Mouse (Mus musculus) thymus, adult 2 months (tissue): ENCODE data around the gene Lrrn3. TPM values are rescaled to one million over a fixed set of nuclear protein-coding genes. Genes with fewer than 3 reads are reported as not detected.

Experiments
- DNase-seq: peaks from one replicate; pipeline ENCODE4 v3.0.0; 2021
- H3K27ac ChIP-seq: fragments of 200-500 bp; 2 replicates; pipeline ENCODE4 v1.5.1; 2012; ENCODE audit warnings: low read length, control low read depth; ENCODE audit not compliant: control insufficient read depth, insufficient read depth
- H3K27me3 ChIP-seq: fragments of 200-500 bp; 2 replicates; pipeline ENCODE4 v1.6.1; 2012; ENCODE audit warnings: mild to moderate bottlenecking, low read length, moderate library complexity, mixed read lengths; ENCODE audit not compliant: control insufficient read depth, insufficient read depth
- H3K36me3 ChIP-seq: fragments of 200-500 bp; 2 replicates; pipeline ENCODE4 v1.6.1; 2012; ENCODE audit warnings: mild to moderate bottlenecking, low read length, moderate library complexity; ENCODE audit not compliant: control insufficient read depth, insufficient read depth
- H3K4me1 ChIP-seq: fragments of 200-500 bp; replicated peaks from 2 replicates; pipeline ENCODE4 v1.6.1; 2012; ENCODE audit warnings: low read length; ENCODE audit not compliant: control insufficient read depth, insufficient read depth
- H3K4me3 ChIP-seq: fragments of 200-500 bp; 2 replicates; pipeline ENCODE4 v1.5.1; 2012; ENCODE audit warnings: mild to moderate bottlenecking, low read length, control low read depth, moderate library complexity; ENCODE audit not compliant: control insufficient read depth, insufficient read depth
- CTCF ChIP-seq: fragments of 200-500 bp; IDR thresholded peaks from 2 replicates; pipeline ENCODE4 v1.5.1; 2012; ENCODE audit warnings: mild to moderate bottlenecking, control low read depth, low read length, moderate library complexity, borderline replicate concordance; ENCODE audit not compliant: control insufficient read depth, poor library complexity, insufficient read depth; ENCODE audit errors: extremely low read depth
- POLR2A ChIP-seq: fragments of 200-500 bp; IDR thresholded peaks from 2 replicates; pipeline ENCODE4 v1.6.1; 2012; ENCODE audit warnings: mild to moderate bottlenecking, low read length, control low read depth, moderate library complexity; ENCODE audit not compliant: control insufficient read depth, poor library complexity, insufficient read depth; ENCODE audit errors: extremely low read depth
- WGBS: fragments of 180-500 bp; shearing (Covaris S2); methylation state at CpG from one replicate; pipeline ENCODE4 v1.1.7; 2018; 5-methylcytosine and 5-hydroxymethylcytosine counted together
- polyA plus RNA-seq: library from polyadenylated mRNA; depleted of rRNA; stranded (reverse); fragments of >200 nt; gene quantifications from 2 replicates; pipeline ENCODE4 v1.2.3, GENCODE M21; 2012

Lrrn3 gene
- polyA plus RNA-seq, 1 experiment = 0.26 TPM

GRCm38 (mm10) chr12:41436206-41436985 lies 49.8 kb downstream of the Lrrn3 start:
- Histone ChIP-seq H3K4me1 (no peaks in the 10 kb centered on the region), H3K36me3 (no peaks in the 10 kb centered on the region), H3K4me3 (no peak overlapping the region), H3K27ac (no peak overlapping the region), H3K27me3 (no peaks in the 10 kb centered on the region)
- no peak for DNase-seq
- no peak for TF ChIP-seq CTCF
- TF ChIP-seq POLR2A = no peak
- whole genome bisulfite sequencing = 90% methylated on average over 5 of the region's 5 CpGs

GRCm38 (mm10) chr12:41428806-41429205 lies 57.4 kb downstream of the Lrrn3 start:
- Histone ChIP-seq H3K27ac (no peak overlapping the region), H3K4me3 (no peak overlapping the region), H3K27me3 (no peaks in the 10 kb centered on the region), H3K36me3 (no peaks in the 10 kb centered on the region), H3K4me1 (no peaks in the 10 kb centered on the region)
- TF ChIP-seq POLR2A = no peak
- TF ChIP-seq CTCF = no peak
- DNase-seq = no peak

GRCm38 (mm10) chr12:41427464-41427863 lies 58.8 kb downstream of the Lrrn3 start:
- no peaks in the 10 kb centered on the region for H3K4me1 ChIP-seq
- H3K27me3 ChIP-seq = no peaks in the 10 kb centered on the region
- TF ChIP-seq POLR2A (no peak), CTCF (no peak)
- no peak overlapping the region for H3K4me3 ChIP-seq
- no peaks in the 10 kb centered on the region for H3K36me3 ChIP-seq
- WGBS = 93% methylated on average over 5 of the region's 5 CpGs
- H3K27ac ChIP-seq = no peak overlapping the region
- no peak for DNase-seq

GRCm38 (mm10) chr12:41425101-41425679 lies 61.0 kb downstream of the Lrrn3 start:
- no peak for TF ChIP-seq POLR2A
- TF ChIP-seq CTCF = no peak
- no peaks in the 10 kb centered on the region for H3K4me1 ChIP-seq
- WGBS = 93% methylated on average over 9 of the region's 9 CpGs
- H3K27ac ChIP-seq = no peak overlapping the region
- no peak for DNase-seq
- H3K36me3 ChIP-seq = no peaks in the 10 kb centered on the region
- H3K4me3 ChIP-seq = no peak overlapping the region
- H3K27me3 ChIP-seq = no peaks in the 10 kb centered on the region

GRCm38 (mm10) chr12:41417961-41418360 lies 68.3 kb downstream of the Lrrn3 start:
- no peak overlapping the region for H3K27ac ChIP-seq
- no peak overlapping the region for H3K4me3 ChIP-seq
- no peaks in the 10 kb centered on the region for H3K27me3 ChIP-seq
- no peaks in the 10 kb centered on the region for H3K36me3 ChIP-seq
- H3K4me1 ChIP-seq = no peaks in the 10 kb centered on the region
- 97% methylated on average over 4 of the region's 4 CpGs for WGBS
- no peak for DNase-seq
- TF ChIP-seq CTCF (no peak), POLR2A (no peak)

- no peaks in the 10 kb centered on the region for H3K27me3 ChIP-seq
- H3K36me3 ChIP-seq = no peaks in the 10 kb centered on the region
- TF ChIP-seq POLR2A = no peak
- no peak for TF ChIP-seq CTCF
- H3K4me3 ChIP-seq = no peak overlapping the region
- no peak for DNase-seq
- 95% methylated on average over 3 of the region's 3 CpGs for WGBS
- H3K4me1 ChIP-seq = no peaks in the 10 kb centered on the region
- no peak overlapping the region for H3K27ac ChIP-seq
Observed at GRCm38 (mm10) chr12:41417099-41417498, 69.1 kb downstream of the Lrrn3 start.
